Mouse (Mus musculus) adrenal gland (tissue): Measurements from ENCODE around the gene Cntn2.
"Not testable (repeated sequence)": the region's sequence is repeated elsewhere in the genome, so short reads cannot be mapped to it uniquely, and the experiment has no call there.

Source experiments
- intact Hi-C: fragments of 180-260 bp; cut with DNase I; formaldehyde crosslinking; loops from one replicate; pipeline ENCODE4 v1.15.1; 2025

The Cntn2 gene

DNA sequence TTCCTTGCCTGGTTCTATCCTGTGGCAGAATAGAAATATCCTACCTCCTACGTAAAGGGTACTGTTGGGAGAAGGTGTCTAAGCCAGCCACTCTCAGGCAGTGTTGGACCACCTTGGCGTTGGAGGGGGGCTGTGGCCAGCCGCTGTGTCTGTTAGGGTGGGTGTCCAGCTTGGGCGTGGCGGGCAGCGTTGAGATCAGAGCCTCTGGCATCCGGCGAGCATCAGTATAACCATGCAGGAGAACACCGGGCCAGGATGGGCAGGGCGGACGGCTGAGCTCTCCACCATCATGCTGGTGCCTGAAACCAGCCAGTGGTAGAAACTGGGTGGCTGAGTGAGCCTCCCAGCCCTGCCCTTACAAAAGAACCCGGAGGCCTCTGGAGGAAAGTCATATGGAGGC, 27.7 kb downstream of the Cntn2 start:
- intact Hi-C loops, result no loop called here

DNA sequence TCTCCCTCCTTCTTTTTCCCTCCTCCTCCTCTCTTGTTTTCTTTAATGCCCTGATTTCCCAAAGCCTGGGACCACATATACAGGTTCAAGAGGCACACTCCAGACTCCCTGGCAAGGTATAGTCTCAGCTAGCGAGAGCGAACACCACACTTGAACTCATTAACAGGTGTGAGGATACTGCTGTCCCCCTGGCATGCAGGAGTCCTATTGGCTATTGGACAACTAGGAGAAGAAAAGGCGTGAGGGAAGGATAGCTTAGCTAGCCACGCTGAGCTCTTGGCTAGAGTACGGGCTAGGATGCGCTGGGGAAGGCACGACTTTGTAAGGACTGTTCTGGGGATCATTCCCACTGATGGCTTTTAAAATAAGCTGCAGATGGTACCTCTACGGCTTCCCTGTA, 30.9 kb downstream of the Cntn2 start:
- intact Hi-C loops, result no loop called here

DNA sequence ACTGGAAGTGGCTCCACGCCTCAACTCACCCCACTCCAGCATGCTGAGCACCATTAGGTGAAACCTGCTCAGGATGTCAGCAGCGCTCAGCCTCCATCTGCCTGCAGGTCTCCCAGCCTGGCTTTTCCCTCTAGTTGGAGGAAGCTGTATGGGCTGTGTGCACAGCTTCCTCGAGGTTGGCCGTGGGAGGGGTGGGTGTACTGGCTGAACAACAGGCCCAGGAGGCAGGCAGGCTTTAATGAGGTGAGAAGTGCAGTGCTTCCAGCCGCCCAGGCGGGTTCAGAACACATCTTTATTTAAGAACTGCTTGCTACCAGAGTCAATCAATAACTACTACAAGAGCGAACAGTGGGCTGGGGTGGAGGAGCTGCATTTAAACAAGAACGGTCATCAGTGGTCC, 31.5 kb downstream of the Cntn2 start:
- intact Hi-C loops, result no loop called here

DNA sequence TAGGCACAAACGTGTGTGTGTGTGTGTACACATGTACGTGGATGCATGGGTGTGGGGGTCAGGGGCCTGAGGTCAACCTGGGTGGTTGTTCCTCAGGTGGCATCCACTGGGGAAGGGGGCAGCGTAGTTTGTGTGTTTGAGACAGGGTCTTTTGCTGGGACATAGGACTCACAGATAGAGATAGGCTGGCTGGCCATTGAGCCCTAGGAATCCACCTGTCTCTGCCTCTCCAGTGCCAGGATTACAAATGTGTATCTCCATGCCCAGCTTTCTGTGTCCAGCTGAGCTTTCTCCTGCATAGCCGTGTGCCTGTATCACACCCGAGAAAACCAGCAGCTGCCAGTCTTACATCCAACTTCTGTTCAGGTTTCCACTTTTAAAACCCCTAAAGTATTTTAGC, 33.3 kb downstream of the Cntn2 start:
- intact Hi-C loops, result no loop called here

DNA sequence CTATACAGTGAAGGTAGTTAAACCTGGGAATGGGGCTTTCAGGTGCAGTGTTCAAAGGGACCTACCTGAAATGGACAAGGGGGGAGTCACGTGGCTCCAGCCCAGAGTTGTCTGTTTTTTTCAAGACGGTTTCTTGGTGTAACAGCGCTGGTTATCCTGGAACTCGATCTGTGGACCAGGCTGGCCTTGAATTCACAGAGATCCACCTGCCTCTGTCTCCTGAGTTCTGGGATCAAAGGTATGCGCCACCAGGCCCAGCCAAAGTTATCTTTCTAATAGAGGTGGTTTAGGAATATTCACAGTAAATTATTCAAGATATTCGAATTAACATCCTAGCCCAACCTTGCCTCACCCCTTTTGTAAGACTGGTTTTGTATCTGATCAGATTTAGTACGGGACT, 36.4 kb downstream of the Cntn2 start:
- intact Hi-C loops, result no loop called here

DNA sequence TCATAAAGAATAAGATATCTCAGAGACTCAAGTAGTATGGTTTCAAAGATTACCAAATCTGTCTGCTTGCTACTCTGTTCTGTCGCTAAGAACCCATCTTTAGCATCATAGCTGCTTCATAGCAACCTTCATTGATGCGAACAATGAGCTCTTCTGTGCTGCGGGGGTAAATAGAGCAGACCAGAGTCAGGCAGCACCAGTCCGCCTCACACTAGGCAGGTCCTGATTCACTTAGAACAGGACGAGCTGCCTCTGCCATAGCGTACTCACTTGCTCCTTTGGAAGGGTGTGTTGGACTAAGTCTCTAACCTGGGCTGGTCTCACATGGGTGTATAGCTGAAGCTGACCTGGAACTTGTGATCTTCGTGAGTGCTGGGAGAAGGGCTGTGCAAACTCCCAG, 37.0 kb downstream of the Cntn2 start, which contains the start of gene Tmem81:
TSS of gene Tmem81 (plus strand) at position 173 of the 400 bp plus-strand sequence.
- intact Hi-C loops, result no loop called here

DNA sequence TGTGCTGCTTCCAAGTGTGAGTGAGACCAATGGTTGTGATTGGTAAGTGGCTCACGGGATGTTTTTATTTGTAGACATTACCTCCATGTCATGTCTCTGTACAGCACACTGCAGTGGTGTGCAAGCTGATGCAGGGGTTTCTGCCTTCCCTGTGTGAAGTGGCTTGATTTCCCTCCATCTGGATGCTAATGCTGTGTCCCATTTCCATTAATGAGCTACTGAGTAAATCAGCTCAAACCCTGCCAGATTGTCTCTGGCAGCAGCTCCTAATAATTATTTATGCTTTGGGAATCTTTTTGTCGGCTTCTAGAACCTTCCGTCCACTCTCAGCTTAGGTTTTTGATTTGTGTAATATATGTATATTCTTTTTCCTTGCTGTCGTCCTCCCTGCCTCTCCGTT, 37.9 kb downstream of the Cntn2 start:
- intact Hi-C loops, result no loop called here

DNA sequence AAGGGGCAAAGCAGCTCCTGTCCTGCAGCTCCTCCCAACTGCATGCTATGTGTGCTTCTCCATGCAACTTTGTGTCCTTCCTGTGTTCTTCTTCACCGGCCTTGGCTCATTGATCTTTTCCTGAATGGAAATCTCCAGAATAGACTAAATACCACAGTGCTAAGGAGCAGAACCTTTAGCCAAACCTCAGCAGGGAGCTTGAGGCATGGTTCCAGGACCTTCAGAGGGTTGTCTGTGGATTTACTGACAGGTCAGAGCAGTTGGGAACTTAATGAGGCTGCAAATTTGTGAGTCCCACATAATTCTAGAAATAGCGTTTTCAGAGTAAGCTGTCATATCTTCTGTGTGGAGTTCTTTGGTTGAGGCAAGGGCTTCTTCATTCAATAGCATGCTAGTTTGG, 42.5 kb downstream of the Cntn2 start:
- intact Hi-C loops, result no loop called here

DNA sequence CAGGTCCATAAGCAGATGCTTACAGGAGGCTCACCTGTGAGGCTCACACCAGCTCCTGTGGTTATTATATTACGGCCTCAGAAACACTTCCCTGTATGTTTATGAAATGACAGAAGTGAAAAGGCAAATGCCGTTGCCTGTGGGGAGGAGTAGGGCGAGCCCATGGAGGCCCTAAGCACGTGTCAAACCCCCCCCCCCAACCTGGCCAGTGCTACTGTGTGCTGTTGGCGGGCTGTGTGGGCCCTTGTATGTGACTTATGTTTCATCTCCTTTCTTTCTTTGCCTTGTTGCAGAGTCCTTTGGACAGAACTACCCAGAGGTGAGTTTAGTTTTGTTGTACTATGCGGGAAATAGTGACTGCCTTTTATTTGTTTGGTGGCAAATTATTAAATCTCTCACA, 59.3 kb downstream of the Cntn2 start:
- intact Hi-C loops, result no loop called here

DNA sequence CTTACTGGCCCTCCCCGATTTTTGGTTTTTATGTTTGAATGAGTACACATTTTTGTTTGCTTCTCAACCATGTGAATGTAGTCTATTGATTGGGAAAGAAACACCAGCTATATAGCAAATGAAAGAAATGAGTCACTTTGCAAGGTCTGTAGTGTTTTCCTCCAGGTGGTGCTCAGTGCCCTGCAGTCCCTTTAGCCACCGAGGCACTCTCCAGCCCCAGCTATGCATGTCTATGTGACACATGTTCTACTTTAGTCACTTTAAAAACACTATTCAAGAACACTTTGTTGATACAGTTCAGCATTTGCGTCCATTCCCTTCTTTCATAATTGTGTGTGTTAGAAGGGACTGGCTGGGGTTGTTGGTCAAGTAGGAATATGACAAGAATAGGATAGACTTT, 59.8 kb downstream of the Cntn2 start:
- intact Hi-C loops, result no loop called here

DNA sequence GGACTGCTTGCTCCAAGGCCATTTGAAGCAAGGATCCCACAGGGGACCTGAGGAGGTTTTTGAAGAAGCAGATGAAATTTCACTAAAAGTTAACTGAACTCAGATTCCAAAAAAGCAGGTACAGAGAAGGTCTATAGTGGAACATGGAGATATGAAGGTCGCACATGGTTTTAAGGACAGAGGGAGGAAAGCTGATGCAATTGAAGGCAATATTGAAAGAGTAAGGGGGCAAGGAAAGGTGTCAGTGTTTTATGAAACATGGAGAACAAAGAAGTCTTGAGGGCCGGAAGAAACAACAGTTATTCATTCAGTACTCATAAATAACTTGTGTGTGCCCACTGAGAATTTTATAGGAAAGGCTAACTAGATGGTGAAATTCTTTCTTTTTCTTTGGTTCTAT, 61.4 kb downstream of the Cntn2 start:
- intact Hi-C loops, result no loop called here

DNA sequence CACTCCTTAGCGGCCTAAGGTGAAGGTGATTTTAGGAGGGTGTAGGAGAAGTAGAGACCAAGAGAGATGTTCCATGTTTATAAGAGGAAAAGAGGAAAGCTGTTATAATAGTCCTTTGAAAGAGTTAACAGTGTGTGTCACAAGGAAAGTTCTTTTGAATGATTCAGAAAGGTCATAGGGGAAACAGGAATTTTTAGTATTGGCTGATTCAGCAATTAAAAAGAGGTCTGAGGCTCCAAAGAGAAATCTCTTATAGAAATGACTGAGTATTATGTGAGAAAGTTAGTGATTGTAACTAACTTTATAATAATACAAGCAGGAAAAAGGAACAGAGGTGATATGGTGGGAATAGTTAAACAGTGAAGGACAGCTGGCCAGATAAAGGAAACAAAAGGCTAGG, 63.6 kb downstream of the Cntn2 start:
- intact Hi-C loops, result loop anchor here (5.0 kb wide), 1 partner anchor 112 kb away; no protein-coding TSS in a partner anchor

DNA sequence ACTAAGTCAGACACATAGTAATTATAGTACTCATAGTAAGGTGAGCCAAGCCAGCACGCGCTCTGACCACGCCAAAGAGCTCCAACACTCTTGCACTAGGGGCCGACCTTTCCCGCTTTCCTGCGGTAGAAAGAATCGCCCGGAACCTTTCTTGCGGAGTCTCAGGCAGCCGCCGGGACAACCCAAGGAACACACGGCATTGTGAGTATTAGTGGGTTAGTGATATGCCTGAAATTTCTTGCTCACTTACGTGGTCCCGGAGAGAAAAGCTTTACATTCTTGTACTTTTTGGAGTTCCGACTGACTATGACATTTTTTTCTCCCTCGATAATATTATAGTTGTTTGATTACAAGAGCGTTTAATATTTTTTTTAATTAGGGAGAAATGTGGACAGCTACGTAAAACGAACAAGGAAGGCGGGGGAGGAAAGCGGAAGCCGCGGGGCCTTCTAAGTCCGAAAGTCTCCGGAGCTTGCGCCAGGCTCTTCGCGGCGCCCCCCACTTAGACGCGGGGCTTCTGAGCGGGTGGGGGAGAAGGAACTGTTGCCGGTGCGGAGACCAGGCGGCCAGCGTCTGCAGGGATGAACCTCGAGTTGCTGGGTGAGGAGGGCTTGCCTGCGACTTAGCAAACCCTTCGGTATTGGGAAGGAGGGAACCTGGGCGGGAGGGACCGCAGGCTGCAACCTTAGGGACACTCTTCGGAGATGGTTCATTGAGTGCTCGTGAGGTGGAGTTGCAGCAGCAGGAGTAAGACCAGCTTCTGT, 65.9 kb downstream of the Cntn2 start, which contains the start of gene Rbbp5:
TSS of gene Rbbp5 (plus strand) at position 438 of the 764 bp plus-strand sequence.
- intact Hi-C loops, result loop anchor here (5.0 kb wide), 1 partner anchor 110 kb away; no protein-coding TSS in a partner anchor

DNA sequence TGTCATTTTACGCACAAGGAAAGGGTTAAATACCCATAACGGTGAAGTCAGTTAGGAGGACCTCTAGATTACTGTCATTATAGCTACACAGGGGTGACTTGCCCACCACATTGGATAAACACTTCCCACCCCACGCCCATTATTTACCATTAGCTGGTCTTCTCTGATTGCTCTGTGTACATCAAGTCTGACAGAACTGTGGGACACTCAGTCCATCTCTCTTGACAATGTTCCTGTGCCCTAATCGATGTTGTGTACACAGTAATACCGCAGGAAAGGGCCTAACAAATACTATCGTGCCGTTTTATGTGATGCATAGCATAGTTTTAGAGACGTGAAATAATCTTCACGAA, 66.5 kb downstream of the Cntn2 start:
- intact Hi-C loops, result loop anchor here (5.0 kb wide), 1 partner anchor 109 kb away; no protein-coding TSS in a partner anchor

DNA sequence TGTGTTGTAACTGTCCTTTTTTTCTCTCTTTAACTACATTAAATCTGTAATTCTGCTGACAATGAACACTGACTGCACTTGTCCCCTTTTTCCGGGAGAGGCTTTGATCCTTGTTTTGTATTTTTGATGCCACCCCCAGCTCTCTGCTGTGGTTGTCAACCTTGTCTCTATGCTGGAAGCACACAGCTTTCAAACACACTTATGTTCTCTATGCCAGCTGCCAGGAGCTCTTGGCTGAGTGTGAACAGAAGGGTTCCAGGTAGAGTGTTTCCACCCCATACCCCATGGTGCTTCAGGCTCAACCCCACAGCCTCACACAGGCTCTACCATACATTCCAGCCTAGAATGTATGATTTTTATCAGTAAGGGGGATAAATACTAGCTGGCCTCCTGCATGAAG, 68.6 kb downstream of the Cntn2 start:
- intact Hi-C loops, result no loop called here

DNA sequence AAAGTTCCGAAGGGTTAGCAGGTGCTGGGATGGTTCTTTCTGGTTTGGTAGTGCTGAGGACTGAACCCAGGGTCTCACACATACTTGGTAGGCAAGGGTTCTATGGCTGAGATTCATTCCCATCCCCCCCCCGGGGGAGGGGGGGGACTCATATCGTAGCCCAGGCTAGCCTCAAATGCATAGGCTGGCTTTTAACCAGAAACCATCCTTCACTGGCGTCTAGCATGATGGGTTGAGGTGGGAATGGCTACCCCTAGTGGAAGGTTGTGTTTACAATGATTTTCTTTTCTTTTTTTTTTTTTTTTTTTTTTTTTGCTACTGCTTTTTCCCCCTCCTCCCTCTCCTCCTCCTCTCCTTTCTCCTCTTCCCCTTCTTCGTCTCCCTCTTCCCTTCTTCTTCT, 70.5 kb downstream of the Cntn2 start:
- intact Hi-C loops, result no loop called here

DNA sequence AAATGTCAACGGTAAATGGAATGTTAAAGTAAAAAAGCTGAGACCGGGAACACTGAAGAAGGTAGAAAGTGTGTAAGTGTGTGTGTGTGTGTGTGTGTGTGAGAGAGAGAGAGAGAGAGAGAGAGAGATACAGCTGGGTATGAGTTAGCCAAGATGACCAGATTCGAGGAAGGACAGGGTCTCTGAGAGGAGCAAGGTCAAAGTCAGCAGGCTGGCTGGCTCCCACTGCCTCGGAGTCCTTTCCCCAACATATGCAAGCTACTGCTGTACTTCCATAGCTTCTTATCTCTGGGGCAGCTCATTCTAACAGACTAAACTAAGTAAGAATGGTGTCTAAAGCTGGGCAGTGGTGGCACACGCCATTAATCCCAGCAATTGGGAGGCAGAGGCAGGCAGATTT, 71.6 kb downstream of the Cntn2 start:
- intact Hi-C loops, result no loop called here

DNA sequence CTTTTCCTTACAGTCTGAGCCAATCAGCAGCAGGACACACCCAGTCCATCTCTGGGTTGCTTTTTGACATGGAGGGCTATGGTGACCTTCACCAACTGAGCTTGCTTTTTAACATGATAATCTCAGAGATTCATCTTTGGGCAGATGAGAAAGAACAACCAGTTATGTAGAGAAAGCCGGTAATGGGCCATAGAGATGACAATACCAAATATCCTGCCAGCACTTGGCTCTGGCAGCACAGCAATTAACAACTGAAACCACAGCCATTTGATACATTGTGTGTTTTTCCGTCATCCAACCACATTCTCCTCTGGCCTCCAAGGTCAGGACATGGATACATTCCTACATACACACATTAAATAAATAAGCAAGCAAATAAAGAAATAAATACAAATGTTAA, 72.0 kb downstream of the Cntn2 start:
- intact Hi-C loops, result no loop called here

DNA sequence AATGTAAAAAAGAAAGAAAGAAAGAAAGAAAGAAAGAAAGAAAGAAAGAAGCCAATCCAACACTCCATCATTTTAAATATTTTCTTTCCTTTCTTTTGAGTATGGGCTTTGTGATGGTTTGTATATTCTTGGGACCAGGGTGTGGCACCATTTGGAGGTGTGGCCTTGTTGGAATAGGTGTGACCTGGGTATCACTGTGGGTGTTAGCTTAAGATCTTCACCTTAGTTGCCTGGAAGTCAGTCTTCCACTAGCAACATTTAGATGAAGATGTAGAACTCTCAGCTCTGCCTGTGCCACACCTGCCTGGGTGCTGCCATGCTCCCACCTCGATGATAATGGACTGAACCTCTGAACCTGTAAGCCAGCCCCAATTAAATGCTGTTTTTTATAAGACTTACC, 73.0 kb downstream of the Cntn2 start:
- intact Hi-C loops, result not testable (repeated sequence)

DNA sequence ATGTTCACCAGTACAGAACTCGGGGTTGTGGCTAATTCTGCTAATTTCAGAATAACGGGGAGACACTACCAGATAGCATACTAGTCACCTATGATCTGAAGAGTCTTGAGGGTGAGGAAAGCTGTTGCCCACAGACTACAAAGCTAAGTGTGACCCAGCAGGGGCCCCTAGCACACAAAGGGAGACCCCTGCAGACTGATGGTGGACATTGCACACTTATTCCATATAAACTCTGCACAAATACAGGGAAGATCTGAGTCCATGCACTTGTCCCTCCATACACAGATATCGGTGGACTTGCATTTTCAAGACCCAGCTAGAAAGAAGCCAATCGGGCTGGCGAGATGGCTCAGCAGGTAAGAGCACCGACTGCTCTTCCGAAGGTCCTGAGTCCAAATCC, 73.5 kb downstream of the Cntn2 start:
- intact Hi-C loops, result no loop called here

DNA sequence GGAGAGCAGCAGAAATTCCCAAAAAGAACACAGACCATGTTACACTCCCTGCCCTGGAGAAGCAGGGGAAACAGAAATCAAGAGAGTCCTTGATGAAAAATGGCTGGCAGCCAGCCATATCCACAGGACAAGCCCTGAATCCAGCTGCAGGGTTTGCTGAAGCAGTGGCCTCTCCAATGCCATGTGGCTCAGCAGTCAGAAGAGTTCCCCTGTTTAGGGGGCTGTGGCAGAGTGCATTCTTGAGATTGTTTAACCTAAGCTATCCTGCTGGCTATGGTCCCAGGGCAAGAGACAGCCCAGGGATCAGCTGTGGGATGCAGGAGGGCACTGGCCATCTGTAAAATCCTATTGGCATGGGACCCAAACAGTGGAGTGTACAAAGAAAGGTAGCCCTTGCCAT, 74.1 kb downstream of the Cntn2 start:
- intact Hi-C loops, result no loop called here

DNA sequence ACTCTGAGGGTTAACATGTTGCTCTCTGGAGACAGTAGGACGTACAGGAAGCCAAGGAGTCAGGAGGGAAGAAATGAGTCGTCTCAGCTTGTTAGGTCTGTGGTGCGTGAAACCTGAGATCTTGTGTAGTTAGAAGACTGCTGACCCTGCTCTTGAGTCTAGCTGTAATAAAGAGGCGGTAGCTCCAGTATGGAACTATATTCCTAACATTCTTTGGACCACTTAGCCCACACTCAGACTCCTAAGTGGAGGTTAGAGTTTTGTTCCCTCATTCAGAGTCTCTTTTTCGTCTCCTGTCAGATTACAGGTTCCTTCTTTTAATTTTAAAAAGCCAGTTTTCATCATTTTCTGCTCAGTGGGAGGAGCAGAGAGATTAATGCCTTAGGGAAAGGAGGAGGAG, 78.4 kb downstream of the Cntn2 start:
- intact Hi-C loops, result no loop called here
